Mouse (Mus musculus) liver, postnatal 0 days (tissue): ENCODE results near the gene Meig1.

Source experiments
- CTCF ChIP-seq: sonication (generic); IDR thresholded peaks from 2 replicates; pipeline ENCODE4 v1.5.1; 2016; ENCODE audit warnings: antibody characterized with exemption, low read depth
- EP300 ChIP-seq: IDR thresholded peaks from 2 replicates; pipeline ENCODE4 v1.6.1; 2016; ENCODE audit warnings: antibody characterized with exemption, low read depth, mild to moderate bottlenecking

DNA sequence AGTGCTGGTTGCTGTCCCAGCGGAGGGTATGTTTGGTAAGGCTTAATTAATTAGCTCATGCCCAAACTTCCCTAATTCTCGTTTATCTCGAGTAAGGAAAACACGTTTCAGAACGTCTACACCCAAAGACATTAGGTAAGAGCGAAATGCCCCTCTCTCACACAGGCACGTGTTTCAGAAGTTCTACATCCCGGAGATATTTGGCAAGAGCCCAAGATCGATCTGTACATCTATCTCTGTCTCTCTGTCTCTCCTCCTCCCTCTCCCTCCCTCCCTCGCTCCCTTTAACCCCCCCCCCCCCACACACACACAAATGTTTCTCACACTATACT, 2.1 kb upstream of the Meig1 start:
- no peak for TF ChIP-seq CTCF
- TF ChIP-seq EP300: 0 out of 2 replicates have a peak, but pooled peaks have one; percentile 11
